Mouse (Mus musculus): ENCODE measurements around the gene Apbb2.

- TF ChIP-seq POLR2A (IDR thresholded peaks at IDR 0.05; ENCODE audit: insufficient read length, low read depth) (no peak), MAX (IDR thresholded peaks at IDR 0.05; ENCODE audit: low read depth) (no peak), TCF12 (IDR thresholded peaks at IDR 0.05; ENCODE audit: insufficient read depth, poor library complexity, severe bottlenecking) (no peak), POLR2AphosphoS2 (IDR thresholded peaks at IDR 0.05; ENCODE audit: insufficient read length, low read depth) (no peak), E2F4 (IDR thresholded peaks at IDR 0.05; ENCODE audit: insufficient read depth) (no peak)
Observed at GRCm38 (mm10) chr5:66262475-66262874, 356.1 kb downstream of the Apbb2 start.
